Mouse (Mus musculus) heart, embryonic 14.5 days (tissue): ENCODE data around the gene Tubg2. TPM values are rescaled to one million over a fixed set of nuclear protein-coding genes. Genes with fewer than 3 reads are reported as not detected.
A peak's percentile ranks its signal among the peaks of the same experiment; 100 is the strongest.
"Not testable (repeated sequence)": the region's sequence is repeated elsewhere in the genome, so short reads cannot be mapped to it uniquely, and the experiment has no call there.

Experiments
- ATAC-seq: fragments of 200-750 bp; cut with Nextera tagmentation; 2 replicates; pipeline ENCODE4 v1.8.0; 2017; ENCODE audit warnings: low read depth, moderate TSS enrichment; ENCODE audit not compliant: insufficient number of reproducible peaks, insufficient read depth, low FRiP score
- H3K27ac ChIP-seq, 2 experiments: fragments of 200-500 bp in 1 of 2; fragments of 300-500 bp in 1 of 2; sonication (generic) in 1 of 2; replicated peaks in 1 of 2; 2 replicates each; pipeline ENCODE4 v1.5.1; 2012 to 2014; ENCODE audit warnings: low read depth in 2 of 2, low read length in 2 of 2, control low read depth in 1 of 2, mild to moderate bottlenecking in 1 of 2, mixed read lengths in 1 of 2; ENCODE audit not compliant: control insufficient read depth in 1 of 2, insufficient read depth in 1 of 2
- H3K27me3 ChIP-seq: fragments of 300-500 bp; sonication (generic); 2 replicates; pipeline ENCODE4 v1.6.1; 2014; ENCODE audit warnings: mild to moderate bottlenecking, low read length, control low read depth; ENCODE audit not compliant: control insufficient read depth, insufficient read depth
- H3K36me3 ChIP-seq: fragments of 300-500 bp; sonication (generic); 2 replicates; pipeline ENCODE4 v1.6.1; 2014; ENCODE audit warnings: mild to moderate bottlenecking, control low read depth, low read length, mixed read lengths; ENCODE audit not compliant: control insufficient read depth, insufficient read depth
- H3K4me1 ChIP-seq, 2 experiments: fragments of 200-500 bp in 1 of 2; fragments of 300-500 bp in 1 of 2; sonication (generic) in 1 of 2; 2 replicates each; pipeline ENCODE4 v1.6.1; 2012 to 2014; ENCODE audit warnings: low read length in 2 of 2, control low read depth in 1 of 2, mixed read lengths in 1 of 2; ENCODE audit not compliant: control insufficient read depth in 2 of 2, insufficient read depth in 2 of 2
- H3K4me2 ChIP-seq: fragments of 300-500 bp; sonication (generic); 2 replicates; pipeline ENCODE4 v1.6.1; 2014; ENCODE audit warnings: mild to moderate bottlenecking, low read length
- H3K4me3 ChIP-seq, 2 experiments: fragments of 200-500 bp in 1 of 2; fragments of 300-500 bp in 1 of 2; sonication (generic) in 1 of 2; 2 replicates each; pipeline ENCODE4 v1.5.1; 2012 to 2014; ENCODE audit warnings: low read length in 2 of 2, mild to moderate bottlenecking in 2 of 2, control low read depth in 1 of 2, low read depth in 1 of 2, moderate library complexity in 1 of 2; ENCODE audit not compliant: control insufficient read depth in 1 of 2, insufficient read depth in 1 of 2
- H3K9ac ChIP-seq: fragments of 300-500 bp; sonication (generic); 2 replicates; pipeline ENCODE4 v1.6.1; 2014; ENCODE audit warnings: mild to moderate bottlenecking, low read length
- H3K9me3 ChIP-seq: fragments of 300-500 bp; sonication (generic); 2 replicates; pipeline ENCODE4 v1.6.1; 2016; ENCODE audit warnings: low read length, control low read depth; ENCODE audit not compliant: control insufficient read depth
- WGBS: fragments of 180-500 bp; shearing (Covaris S2); extraction: QIAGEN DNeasy Blood & Tissue Kit; methylation state at CpG from one replicate; pipeline ENCODE4 v1.1.7; 2014; 5-methylcytosine and 5-hydroxymethylcytosine counted together
- polyA plus RNA-seq: library from polyadenylated mRNA; unstranded; fragments of >200 nt; fragmentation: Nextera tagmentation; extraction: Ambion mirVana; gene quantifications from 2 replicates; pipeline ENCODE4 v1.2.1, GENCODE M21; 2014

Gene Tubg2
- polyA plus RNA-seq, 1 experiment from 2014 or later: 4.1 TPM

DNA sequence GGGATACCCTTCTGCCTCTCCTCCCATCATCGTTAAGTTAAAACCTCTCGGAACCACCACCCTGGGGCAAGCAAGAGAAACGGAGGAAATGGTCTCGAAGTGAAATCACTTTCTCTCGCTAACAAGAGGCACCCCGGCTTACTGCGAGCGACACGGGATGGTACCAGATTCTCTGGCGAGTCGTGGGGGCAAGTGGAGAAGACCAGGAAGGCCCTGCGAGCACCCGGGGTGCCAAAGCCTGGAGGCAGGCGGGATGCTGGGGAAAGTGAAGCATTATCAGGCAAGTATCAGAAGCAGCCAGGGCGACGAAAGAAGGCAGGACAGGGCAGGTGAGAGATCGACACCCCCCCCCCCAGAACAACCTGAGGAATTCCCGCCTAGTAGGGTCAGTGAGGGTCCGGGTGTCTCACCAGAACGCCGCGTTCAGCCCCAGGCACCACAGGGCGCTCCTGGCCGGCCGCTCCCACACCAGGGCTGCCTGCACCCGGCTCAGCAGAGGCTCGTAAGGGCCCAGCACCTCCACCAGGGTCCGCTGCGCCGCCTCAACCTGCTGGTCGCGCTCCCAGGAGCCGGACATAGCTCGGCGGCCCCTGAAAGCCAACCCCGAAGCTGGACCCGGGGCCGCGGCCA lies 36.5 kb upstream of the Tubg2 start:
- Histone ChIP-seq H3K36me3 (peaks cover 34% of the 10 kb centered on the region), H3K27ac (peak overlapping the region; percentile 50 to 89), H3K27me3 (no peaks in the 10 kb centered on the region), H3K9ac (peak overlapping the region; percentile 96), H3K9me3 (no peaks in the 10 kb centered on the region), H3K4me2 (peak overlapping the region; percentile 95), H3K4me1 (peaks cover 5 to 32% of the 10 kb centered on the region in 2 experiments), H3K4me3 (peak overlapping the region; percentile 74 to 77)
- ATAC-seq: peak; percentile 66
- WGBS: under 1% methylated on average over 39 of the region's 39 CpGs

DNA sequence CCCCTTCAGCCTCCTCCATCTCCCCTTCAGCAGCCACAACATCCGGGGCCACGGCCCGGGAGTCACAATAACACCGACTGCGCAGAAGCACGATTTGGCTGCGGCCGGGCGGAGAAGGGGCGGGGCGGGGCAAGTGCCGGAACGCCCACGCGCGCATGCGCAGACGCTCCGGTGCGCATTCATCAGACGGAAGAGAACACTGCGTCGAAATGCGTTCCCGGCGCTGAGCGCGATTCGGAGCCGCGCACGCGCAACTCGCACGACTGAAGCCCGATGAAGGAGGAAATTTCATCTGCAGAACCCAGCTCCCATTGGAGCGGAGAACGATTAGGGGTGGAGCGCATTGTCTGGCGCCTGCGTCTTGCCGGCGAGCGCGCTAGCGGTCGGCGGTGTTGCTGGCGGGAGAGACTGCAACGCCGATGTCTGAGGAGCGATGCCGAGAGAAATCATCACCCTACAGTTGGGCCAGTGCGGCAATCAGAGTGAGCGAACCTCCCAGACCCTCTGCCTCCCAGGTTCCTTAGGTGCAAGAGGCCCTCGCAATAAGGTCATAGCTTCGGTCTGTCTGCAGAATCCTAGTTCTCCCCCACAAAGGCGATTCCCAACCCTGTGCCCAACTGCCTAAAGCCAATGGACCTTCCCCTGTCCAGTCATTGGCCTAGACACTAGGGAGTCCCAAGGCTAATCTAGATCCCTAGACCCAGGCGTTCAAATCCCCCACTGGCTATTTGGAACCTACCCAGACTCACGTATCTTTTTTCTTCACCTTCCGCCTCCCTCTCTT lies 35.8 kb upstream of the Tubg2 start, which contains the start of the genes Retreg3 and Tubg1:
Gene Retreg3, minus strand, starts transcription at position 133 of the 784 bp plus-strand sequence.
Gene Tubg1, plus strand, starts transcription at position 178 of the 784 bp plus-strand sequence.
- Histone ChIP-seq H3K4me2 (peak within 1 kb of the TSS; percentile 95), H3K9me3 (no peaks in the 10 kb centered on the region), H3K4me1 (peaks cover 5 to 32% of the 10 kb centered on the region in 2 experiments), H3K36me3 (peaks cover 38% of the 10 kb centered on the region), H3K9ac (peak within 1 kb of the TSS; percentile 96), H3K27me3 (no peaks in the 10 kb centered on the region), H3K4me3 (peak within 1 kb of the TSS; percentile 77 to 82), H3K27ac (peak within 1 kb of the TSS; percentile 89 to 94)
- peak; percentile 97 for ATAC-seq
- under 1% methylated on average over 61 of the region's 61 CpGs for WGBS

DNA sequence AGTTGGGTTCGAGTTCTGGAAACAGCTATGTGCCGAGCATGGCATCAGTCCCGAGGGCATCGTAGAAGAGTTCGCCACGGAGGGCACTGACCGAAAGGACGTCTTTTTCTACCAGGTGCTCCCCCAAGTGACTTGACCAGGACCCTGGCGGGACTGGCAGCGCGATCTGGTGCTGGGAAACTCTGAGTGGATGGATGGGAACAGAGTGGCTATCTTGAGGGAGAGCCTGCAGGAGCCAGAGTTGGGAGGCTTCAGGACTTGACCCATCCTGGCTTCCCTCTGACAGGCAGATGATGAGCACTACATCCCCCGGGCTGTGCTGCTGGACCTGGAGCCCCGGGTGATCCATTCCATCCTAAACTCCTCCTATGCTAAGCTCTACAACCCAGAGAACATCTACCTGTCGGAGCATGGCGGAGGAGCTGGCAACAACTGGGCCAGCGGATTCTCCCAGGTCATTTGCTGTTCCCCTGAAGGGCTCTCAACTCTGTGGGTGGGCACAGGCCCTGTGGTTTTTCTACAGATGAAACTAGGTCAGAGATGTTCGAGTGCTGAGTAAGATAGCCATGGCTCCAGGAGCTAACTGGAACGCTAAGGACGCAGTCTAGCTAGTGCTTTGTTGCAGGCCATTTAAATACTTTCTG lies 35.0 kb upstream of the Tubg2 start:
- H3K9me3 ChIP-seq: no peaks in the 10 kb centered on the region
- ATAC-seq: no peak
- H3K27me3 ChIP-seq: no peaks in the 10 kb centered on the region
- peaks cover 43% of the 10 kb centered on the region for H3K36me3 ChIP-seq
- peak overlapping the region; percentile 91 for H3K9ac ChIP-seq
- peak overlapping the region; percentile 77 to 82 for H3K4me3 ChIP-seq
- H3K4me2 ChIP-seq: peak overlapping the region; percentile 95
- 21% methylated on average over 19 of the region's 19 CpGs for WGBS
- peaks cover 5 to 28% of the 10 kb centered on the region in 2 experiments for H3K4me1 ChIP-seq
- peak overlapping the region; percentile 89 to 94 for H3K27ac ChIP-seq

DNA sequence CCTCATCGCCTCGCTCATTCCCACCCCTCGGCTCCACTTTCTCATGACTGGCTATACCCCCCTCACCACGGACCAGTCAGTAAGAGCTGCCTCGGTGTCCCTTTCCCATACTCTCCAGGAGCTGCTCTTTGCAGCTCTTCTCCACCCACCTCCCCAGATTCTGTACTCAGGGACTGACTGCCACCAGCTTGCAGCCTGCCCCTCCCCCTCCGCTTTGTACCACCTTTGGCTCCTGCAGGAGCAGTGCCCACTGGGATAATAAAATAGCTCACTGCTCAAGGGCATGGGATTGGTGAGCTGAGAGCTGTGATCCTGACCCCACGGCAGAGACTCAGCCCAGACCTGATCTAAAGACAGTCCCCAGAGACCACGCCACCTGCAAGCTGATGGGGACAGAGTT lies 31.2 kb upstream of the Tubg2 start:
- WGBS: 94% methylated on average over 8 of the region's 8 CpGs
- H3K27ac ChIP-seq, H3K9me3 ChIP-seq, ATAC-seq, H3K9ac ChIP-seq, H3K4me2 ChIP-seq, H3K4me3 ChIP-seq, H3K27me3 ChIP-seq: not testable (repeated sequence)
- Histone ChIP-seq H3K4me1 (peaks cover 3 to 11% of the 10 kb centered on the region in 2 experiments; a peak in 3 of 4 replicates), H3K36me3 (peaks cover 50% of the 10 kb centered on the region)

DNA sequence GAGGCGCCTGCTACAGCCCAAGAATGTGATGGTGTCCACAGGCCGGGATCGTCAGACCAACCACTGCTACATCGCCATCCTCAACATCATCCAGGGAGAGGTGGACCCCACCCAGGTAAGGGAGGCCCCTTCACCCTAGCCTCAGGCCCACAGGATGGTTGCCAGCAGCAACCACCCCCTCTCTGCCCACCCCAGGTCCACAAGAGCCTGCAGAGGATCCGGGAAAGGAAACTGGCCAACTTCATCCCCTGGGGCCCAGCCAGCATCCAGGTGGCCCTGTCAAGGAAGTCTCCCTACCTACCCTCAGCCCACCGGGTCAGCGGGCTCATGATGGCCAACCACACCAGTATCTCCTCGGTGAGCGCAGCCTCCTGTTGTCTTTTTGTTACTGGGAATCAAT lies 30.7 kb upstream of the Tubg2 start:
- WGBS: 88% methylated on average over 8 of the region's 9 CpGs
- peaks cover 50% of the 10 kb centered on the region for H3K36me3 ChIP-seq
- not testable (repeated sequence) for H3K27ac ChIP-seq

DNA sequence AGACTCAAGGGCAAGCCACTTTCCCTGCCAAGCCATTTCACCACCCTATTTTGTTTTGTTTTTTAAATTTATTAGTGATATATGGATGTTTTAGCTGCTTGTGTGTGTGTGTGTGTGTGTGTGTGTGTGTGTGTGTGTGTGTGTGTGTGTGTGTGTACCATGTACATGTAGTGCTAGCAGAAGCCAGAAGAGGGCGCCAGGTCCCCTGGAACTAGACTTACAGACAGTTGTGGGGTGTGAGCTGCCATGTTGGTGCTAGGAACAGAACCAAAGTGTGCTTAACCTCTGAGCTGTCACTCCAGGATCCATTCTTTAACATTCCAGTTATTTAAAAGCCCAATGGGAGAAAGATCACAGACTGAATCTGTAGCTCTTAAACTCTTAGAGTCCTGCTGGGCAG lies 28.6 kb upstream of the Tubg2 start:
- no peaks in the 10 kb centered on the region for H3K9me3 ChIP-seq
- WGBS: 67% methylated on average over 1 of the region's 1 CpGs
- H3K27ac ChIP-seq: no peak overlapping the region
- no peak overlapping the region for H3K9ac ChIP-seq
- ATAC-seq: no peak
- no peaks in the 10 kb centered on the region for H3K27me3 ChIP-seq
- no peak overlapping the region for H3K4me2 ChIP-seq
- H3K4me3 ChIP-seq: no peak overlapping the region
- H3K4me1 ChIP-seq: peaks cover 11 to 15% of the 10 kb centered on the region in 2 experiments; a peak in 3 of 4 replicates
- peaks cover 44% of the 10 kb centered on the region for H3K36me3 ChIP-seq

More for the DNA sequence above, 30.7 kb upstream of the Tubg2 start:
- not testable (repeated sequence) for H3K27me3 ChIP-seq, H3K4me2 ChIP-seq, H3K9me3 ChIP-seq, H3K9ac ChIP-seq, ATAC-seq, H3K4me3 ChIP-seq
- H3K4me1 ChIP-seq: peaks cover 3 to 13% of the 10 kb centered on the region in 2 experiments

DNA sequence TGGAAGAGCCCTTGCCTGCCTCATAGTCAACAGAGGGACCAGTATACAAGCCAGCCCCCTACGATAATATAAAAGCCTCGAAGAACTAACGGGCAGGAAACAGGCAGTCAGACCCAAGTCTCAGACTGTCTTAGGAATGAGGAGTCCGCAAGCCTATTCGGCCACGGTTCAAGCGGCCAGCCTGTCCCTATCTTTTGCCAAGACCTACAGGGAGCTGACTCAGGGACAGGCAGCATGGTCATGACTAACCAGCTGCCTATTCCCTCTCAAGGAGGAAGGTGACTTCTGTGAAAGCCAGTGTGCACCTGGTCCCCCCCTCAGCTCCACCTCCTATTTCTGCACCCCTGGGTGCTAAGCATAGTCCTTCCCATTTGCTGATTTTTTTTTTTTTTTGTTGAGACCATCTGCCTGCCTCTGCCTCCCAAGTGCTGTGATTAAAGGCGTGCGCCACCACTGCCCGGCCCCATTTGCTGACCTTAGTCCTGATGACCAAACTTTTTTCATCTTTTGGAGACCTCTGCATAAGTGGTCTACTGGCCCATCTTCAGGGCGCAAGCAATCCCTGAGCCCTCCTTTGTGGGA lies 26.6 kb upstream of the Tubg2 start:
- H3K36me3 ChIP-seq: peaks cover 24% of the 10 kb centered on the region
- no peak for ATAC-seq
- 78% methylated on average over 11 of the region's 11 CpGs for WGBS
- H3K27ac ChIP-seq: peak overlapping the region in 1 of 2 experiments; percentile 50; a peak in 1 of 4 replicates
- no peak overlapping the region for H3K4me3 ChIP-seq
- peaks cover 11 to 15% of the 10 kb centered on the region in 2 experiments; a peak in 3 of 4 replicates for H3K4me1 ChIP-seq
- no peaks in the 10 kb centered on the region for H3K27me3 ChIP-seq
- H3K9me3 ChIP-seq: no peaks in the 10 kb centered on the region
- H3K9ac ChIP-seq: no peak overlapping the region
- no peak overlapping the region for H3K4me2 ChIP-seq
